Mouse (Mus musculus) Patski (cell line): ENCODE data around the gene Olfr557. TPM values are rescaled to one million over a fixed set of nuclear protein-coding genes. Genes with fewer than 3 reads are reported as not detected.

Experiments
- ATAC-seq: fragments of 100-300 bp; one replicate; pipeline ENCODE4 v1.8.0; 2021
- CTCF ChIA-PET: fragments of 350-600 bp; sonication (Branson Sonifier 250); formaldehyde crosslinking; loops from one replicate; lab custom pipeline; 2022; ENCODE audit warnings: inconsistent platforms; lab: Charles Lee
- POLR2A ChIA-PET: fragments of 350-600 bp; sonication (Branson Sonifier 250); formaldehyde crosslinking; loops from one replicate; lab custom pipeline; 2022; ENCODE audit warnings: antibody characterized with exemption, inconsistent platforms; lab: Charles Lee
- DNase-seq: peaks from one replicate; pipeline ENCODE4 v3.0.0-alpha.2; 2011; ENCODE audit warnings: low read depth, low spot score
- H3K27me3 ChIP-seq: fragments of 371-371 bp; one replicate; pipeline ENCODE4 v1.5.1; 2021
- CTCF ChIP-seq: fragments of 100-300 bp; IDR thresholded peaks from one replicate; pipeline ENCODE4 v1.5.1; 2021
- in situ Hi-C: fragments of 300-500 bp; cut with MboI; formaldehyde crosslinking; loops from 3 replicates; pipeline ENCODE4 v1.11.1; 2018; ENCODE audit warnings: low pct_unique_long_range_greater_than_20kb, mixed read lengths
- polyA plus RNA-seq: library from polyadenylated mRNA; unstranded; gene quantifications from one replicate; pipeline ENCODE4 v1.2.3, GENCODE M21; 2021

The Olfr557 gene
- not detected for polyA plus RNA-seq

GRCm38 (mm10) chr7:102695358-102696125 is at the start of gene Olfr557:
Olfr557 (plus strand) TSS chr7:102695910.
- peaks cover 8% of the 10 kb centered on the region for H3K27me3 ChIP-seq
- peak; percentile 79 for TF ChIP-seq CTCF
- in situ Hi-C loops: loop anchor here (25.0 kb wide), 2 partner anchors 433 to 1542 kb away; partner anchors contain the start of genes Rhog, Stim1 and Trim34a
- ATAC-seq (peak; percentile 67), DNase-seq (no peak)
- ChIA-PET CTCF (interaction anchor here (1.3 to 1.4 kb wide), 3 partner anchors 9 to 15 kb away, joined by 3 to 9 read pairs (median 4); no protein-coding TSS in a partner anchor), POLR2A (no interaction called here)

- ChIA-PET POLR2A (no interaction called here), CTCF (interaction anchor here (1.4 kb wide), 1 partner anchor 8 kb away, joined by 3 read pairs; no protein-coding TSS in a partner anchor)
- DNase-seq: no peak
- in situ Hi-C loops: no loop called here
- no peak for ATAC-seq
- peaks cover 20% of the 10 kb centered on the region for H3K27me3 ChIP-seq
- TF ChIP-seq CTCF: no peak
Measured at GRCm38 (mm10) chr7:102658523-102658922, 37.2 kb upstream of the Olfr557 start, which contains the start of gene Olfr555. Olfr555 (plus strand) TSS chr7:102658823.

GRCm38 (mm10) chr7:102664599-102664998 is 31.1 kb upstream of the Olfr557 start, which contains the start of gene Olfr556:
Olfr556 (plus strand) TSS chr7:102664899.
- CTCF ChIA-PET: interaction anchor here (1.2 kb wide), 1 partner anchor 20 kb away, joined by 4 read pairs; no protein-coding TSS in a partner anchor

GRCm38 (mm10) chr7:102665378-102665777 is 30.3 kb upstream of the Olfr557 start:
- in situ Hi-C loops: loop anchor here (5.0 kb wide), 1 partner anchor 257 kb away; the partner anchor contains the start of gene Olfr572
- ATAC-seq: no peak
- no peak for DNase-seq
- H3K27me3 ChIP-seq: peaks cover 23% of the 10 kb centered on the region
- CTCF ChIA-PET: interaction anchor here (1.2 kb wide), 2 partner anchors 15 to 19 kb away, joined by 3 to 4 read pairs; no protein-coding TSS in a partner anchor
- POLR2A ChIA-PET: no interaction called here
- TF ChIP-seq CTCF: peak; percentile 45

More at GRCm38 (mm10) chr7:102664599-102664998, 31.1 kb upstream of the Olfr557 start, which contains the start of gene Olfr556:
- no peak for DNase-seq
- in situ Hi-C loops: no loop called here
- POLR2A ChIA-PET: no interaction called here
- peaks cover 23% of the 10 kb centered on the region for H3K27me3 ChIP-seq
- no peak for TF ChIP-seq CTCF
- no peak for ATAC-seq

GRCm38 (mm10) chr7:102676225-102676624 is 19.5 kb upstream of the Olfr557 start:
- ATAC-seq (no peak), DNase-seq (no peak)
- no peak for TF ChIP-seq CTCF
- in situ Hi-C loops: loop anchor here (25.0 kb wide), 2 partner anchors 414 to 1561 kb away; partner anchors contain the start of genes Rhog, Stim1 and Trim34a
- ChIA-PET CTCF (no interaction called here), POLR2A (no interaction called here)
- H3K27me3 ChIP-seq: no peaks in the 10 kb centered on the region

GRCm38 (mm10) chr7:102681916-102682315 is 13.8 kb upstream of the Olfr557 start:
- H3K27me3 ChIP-seq: no peaks in the 10 kb centered on the region
- ChIA-PET POLR2A (no interaction called here), CTCF (no interaction called here)
- TF ChIP-seq CTCF: no peak
- DNase-seq (no peak), ATAC-seq (no peak)
- in situ Hi-C loops: loop anchor here (25.0 kb wide), 2 partner anchors 420 to 1555 kb away; partner anchors contain the start of genes Rhog, Stim1 and Trim34a

- CTCF ChIA-PET: no interaction called here
Measured at GRCm38 (mm10) chr7:102686944-102687501, 8.7 kb upstream of the Olfr557 start, which contains the start of gene Trim68. Trim68 (minus strand) TSS chr7:102687327.

GRCm38 (mm10) chr7:102698461-102698860 is 2.8 kb downstream of the Olfr557 start:
- in situ Hi-C loops: loop anchor here (25.0 kb wide), 2 partner anchors 436 to 1539 kb away; partner anchors contain the start of genes Rhog, Stim1 and Trim34a
- H3K27me3 ChIP-seq: peaks cover 8% of the 10 kb centered on the region
- ATAC-seq (no peak), DNase-seq (no peak)
- CTCF ChIA-PET: no interaction called here
- POLR2A ChIA-PET: no interaction called here
- no peak for TF ChIP-seq CTCF

More at GRCm38 (mm10) chr7:102686944-102687501, 8.7 kb upstream of the Olfr557 start, which contains the start of gene Trim68:
- no peaks in the 10 kb centered on the region for H3K27me3 ChIP-seq
- peak; percentile 44 for DNase-seq
- POLR2A ChIA-PET: no interaction called here
- in situ Hi-C loops: loop anchor here (25.0 kb wide), 2 partner anchors 425 to 1550 kb away; partner anchors contain the start of genes Rhog, Stim1 and Trim34a
- ATAC-seq: peak; percentile 100
- TF ChIP-seq CTCF: no peak

GRCm38 (mm10) chr7:102701915-102702314 is 6.2 kb downstream of the Olfr557 start, which contains the start of gene Olfr558:
Olfr558 (plus strand) TSS chr7:102702215.
- in situ Hi-C loops: no loop called here
- ATAC-seq: no peak
- TF ChIP-seq CTCF: no peak
- DNase-seq: no peak
- ChIA-PET CTCF (no interaction called here), POLR2A (no interaction called here)
- peaks cover 8% of the 10 kb centered on the region for H3K27me3 ChIP-seq

- peaks cover 10% of the 10 kb centered on the region for H3K27me3 ChIP-seq
- in situ Hi-C loops: no loop called here
- ATAC-seq (no peak), DNase-seq (no peak)
- CTCF ChIA-PET: no interaction called here
- POLR2A ChIA-PET: no interaction called here
- no peak for TF ChIP-seq CTCF
Measured at GRCm38 (mm10) chr7:102718970-102719369, 23.3 kb downstream of the Olfr557 start, which contains the start of gene Olfr33. Olfr33 (minus strand) TSS chr7:102719070.
